Mouse (Mus musculus) adipocyte (in vitro differentiated cells): ENCODE measurements around the gene Ugt1a8.

Experiments
- DNase-seq: peaks from one replicate; pipeline ENCODE4 v3.0.0-alpha.2; 2016; ENCODE audit warnings: low spot score

Ugt1a8 gene

GRCm38 (mm10) chr1:88260114-88260513, 172.5 kb downstream of the Ugt1a8 start:
- DNase-seq = no peak

GRCm38 (mm10) chr1:88260604-88261377, 173.2 kb downstream of the Ugt1a8 start:
- no peak for DNase-seq

GRCm38 (mm10) chr1:88261706-88262105, 174.1 kb downstream of the Ugt1a8 start:
- no peak for DNase-seq

- DNase-seq = peak; percentile 83
These were observed 174.6 kb downstream of the Ugt1a8 start for GRCm38 (mm10) chr1:88262255-88262654.

- no peak for DNase-seq
These were observed 175.3 kb downstream of the Ugt1a8 start for GRCm38 (mm10) chr1:88262961-88263360.

GRCm38 (mm10) chr1:88263778-88264177, 176.2 kb downstream of the Ugt1a8 start:
- DNase-seq = no peak

- DNase-seq = no peak
These were observed 176.7 kb downstream of the Ugt1a8 start for GRCm38 (mm10) chr1:88264237-88264868.

- no peak for DNase-seq
These were observed 177.2 kb downstream of the Ugt1a8 start for GRCm38 (mm10) chr1:88264869-88265240.

- no peak for DNase-seq
These were observed 178.5 kb downstream of the Ugt1a8 start for GRCm38 (mm10) chr1:88266123-88266522.

- no peak for DNase-seq
These were observed 179.9 kb downstream of the Ugt1a8 start for GRCm38 (mm10) chr1:88267489-88267888.

- DNase-seq = no peak
These were observed 180.5 kb downstream of the Ugt1a8 start for GRCm38 (mm10) chr1:88268070-88268469.
